Mouse (Mus musculus): ENCODE measurements around the gene Selenon. TPM values are rescaled to one million over a fixed set of nuclear protein-coding genes. Genes with fewer than 3 reads are reported as not detected.

Selenon gene
- polyA plus RNA-seq, 1 experiment = 46.4 TPM

- H3K79me2 ChIP-seq (ENCODE audit: control insufficient read depth, insufficient read depth) = no peaks in the 10 kb centered on the region
- no peak for TF ChIP-seq MAX (IDR thresholded peaks at IDR 0.05)
- TF ChIP-seq CTCF (IDR thresholded peaks at IDR 0.05; ENCODE audit: control insufficient read depth, insufficient read depth, insufficient read length) = no peak
- no peak for TF ChIP-seq MYOD1 (IDR thresholded peaks at IDR 0.05; ENCODE audit: control insufficient read depth, insufficient read length, low read depth)
- no peak for TF ChIP-seq FOSL1 (IDR thresholded peaks at IDR 0.05; ENCODE audit: insufficient read depth, low read length, poor library complexity, severe bottlenecking)
- TF ChIP-seq USF1 (IDR thresholded peaks at IDR 0.05; ENCODE audit: low read depth) = no peak
- no peak for TF ChIP-seq CEBPB (IDR thresholded peaks at IDR 0.05; ENCODE audit: low read depth)
- TF ChIP-seq MYOG (IDR thresholded peaks at IDR 0.05; ENCODE audit: control insufficient read depth, extremely low read depth, insufficient read length) = no peak
- H3K36me3 ChIP-seq (ENCODE audit: control insufficient read depth, insufficient read depth) = no peaks in the 10 kb centered on the region
- no peak overlapping the region for H3K4me3 ChIP-seq (ENCODE audit: insufficient read depth, poor library complexity, severe bottlenecking)
- H3ac ChIP-seq (ENCODE audit: control insufficient read depth, insufficient read length, low read depth) = no peak overlapping the region
- no peaks in the 10 kb centered on the region for H3K27me3 ChIP-seq (ENCODE audit: control insufficient read depth, insufficient read depth, insufficient read length)
- no peaks in the 10 kb centered on the region for H3K79me3 ChIP-seq (ENCODE audit: low read depth)
Measured at GRCm38 (mm10) chr4:134594731-134595439, 42.9 kb upstream of the Selenon start.

GRCm38 (mm10) chr4:134592442-134592841, 40.5 kb upstream of the Selenon start:
- no peaks in the 10 kb centered on the region for H3K79me2 ChIP-seq (ENCODE audit: control insufficient read depth, insufficient read depth)
- H3ac ChIP-seq (ENCODE audit: control insufficient read depth, insufficient read length, low read depth) = no peak overlapping the region
- no peaks in the 10 kb centered on the region for H3K36me3 ChIP-seq (ENCODE audit: control insufficient read depth, insufficient read depth)
- no peak overlapping the region for H3K4me3 ChIP-seq (ENCODE audit: insufficient read depth, poor library complexity, severe bottlenecking)
- H3K27me3 ChIP-seq (ENCODE audit: control insufficient read depth, insufficient read depth, insufficient read length) = no peaks in the 10 kb centered on the region
- no peaks in the 10 kb centered on the region for H3K79me3 ChIP-seq (ENCODE audit: low read depth)
- no peak for TF ChIP-seq FOSL1 (IDR thresholded peaks at IDR 0.05; ENCODE audit: insufficient read depth, low read length, poor library complexity, severe bottlenecking)
- TF ChIP-seq USF1 (IDR thresholded peaks at IDR 0.05; ENCODE audit: low read depth) = no peak
- no peak for TF ChIP-seq MYOG (IDR thresholded peaks at IDR 0.05; ENCODE audit: control insufficient read depth, extremely low read depth, insufficient read length)
- TF ChIP-seq MYOD1 (IDR thresholded peaks at IDR 0.05; ENCODE audit: control insufficient read depth, insufficient read length, low read depth) = no peak
- no peak for TF ChIP-seq CEBPB (IDR thresholded peaks at IDR 0.05; ENCODE audit: low read depth)
- no peak for TF ChIP-seq MAX (IDR thresholded peaks at IDR 0.05)
- no peak for TF ChIP-seq CTCF (IDR thresholded peaks at IDR 0.05; ENCODE audit: control insufficient read depth, insufficient read depth, insufficient read length)

DNA sequence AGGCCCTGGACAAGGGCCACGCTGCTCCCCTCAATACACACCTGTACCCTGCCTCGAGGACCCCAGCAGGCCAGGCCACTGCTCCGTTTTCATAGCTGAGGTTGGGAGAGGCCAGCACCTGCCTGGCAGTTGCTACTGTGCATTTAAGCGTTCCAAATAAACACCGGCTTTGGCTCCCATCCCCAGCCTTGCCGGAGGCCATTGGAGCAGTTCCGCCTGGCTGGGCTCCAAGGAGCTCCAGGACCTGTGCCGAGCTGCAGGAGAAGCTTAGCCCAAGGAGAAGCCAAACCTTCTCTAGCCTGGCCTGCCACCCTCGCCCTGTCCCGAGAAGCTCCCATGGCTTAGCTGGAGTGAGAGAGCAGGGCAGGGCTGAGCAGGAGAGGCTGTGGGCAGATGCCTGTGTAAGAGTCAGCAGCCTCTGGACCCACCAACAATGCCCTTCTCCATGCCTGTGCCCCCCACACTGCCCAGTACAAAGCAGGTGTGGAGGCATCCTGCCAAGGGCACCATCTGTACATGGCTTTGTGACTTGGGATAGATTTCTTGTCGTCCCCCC, 39.6 kb upstream of the Selenon start:
- H3K27me3 ChIP-seq (ENCODE audit: control insufficient read depth, insufficient read depth, insufficient read length) = no peaks in the 10 kb centered on the region
- H3K79me3 ChIP-seq (ENCODE audit: low read depth) = no peaks in the 10 kb centered on the region
- H3K36me3 ChIP-seq (ENCODE audit: control insufficient read depth, insufficient read depth) = no peaks in the 10 kb centered on the region
- no peak overlapping the region for H3ac ChIP-seq (ENCODE audit: control insufficient read depth, insufficient read length, low read depth)
- H3K79me2 ChIP-seq (ENCODE audit: control insufficient read depth, insufficient read depth) = no peaks in the 10 kb centered on the region
- no peak overlapping the region for H3K4me3 ChIP-seq (ENCODE audit: insufficient read depth, poor library complexity, severe bottlenecking)
- TF ChIP-seq FOSL1 (IDR thresholded peaks at IDR 0.05; ENCODE audit: insufficient read depth, low read length, poor library complexity, severe bottlenecking) (no peak), MYOG (IDR thresholded peaks at IDR 0.05; ENCODE audit: control insufficient read depth, extremely low read depth, insufficient read length) (no peak), MAX (IDR thresholded peaks at IDR 0.05) (no peak), CTCF (IDR thresholded peaks at IDR 0.05; ENCODE audit: control insufficient read depth, insufficient read depth, insufficient read length) (no peak), MYOD1 (IDR thresholded peaks at IDR 0.05; ENCODE audit: control insufficient read depth, insufficient read length, low read depth) (no peak), USF1 (IDR thresholded peaks at IDR 0.05; ENCODE audit: low read depth) (no peak)

DNA sequence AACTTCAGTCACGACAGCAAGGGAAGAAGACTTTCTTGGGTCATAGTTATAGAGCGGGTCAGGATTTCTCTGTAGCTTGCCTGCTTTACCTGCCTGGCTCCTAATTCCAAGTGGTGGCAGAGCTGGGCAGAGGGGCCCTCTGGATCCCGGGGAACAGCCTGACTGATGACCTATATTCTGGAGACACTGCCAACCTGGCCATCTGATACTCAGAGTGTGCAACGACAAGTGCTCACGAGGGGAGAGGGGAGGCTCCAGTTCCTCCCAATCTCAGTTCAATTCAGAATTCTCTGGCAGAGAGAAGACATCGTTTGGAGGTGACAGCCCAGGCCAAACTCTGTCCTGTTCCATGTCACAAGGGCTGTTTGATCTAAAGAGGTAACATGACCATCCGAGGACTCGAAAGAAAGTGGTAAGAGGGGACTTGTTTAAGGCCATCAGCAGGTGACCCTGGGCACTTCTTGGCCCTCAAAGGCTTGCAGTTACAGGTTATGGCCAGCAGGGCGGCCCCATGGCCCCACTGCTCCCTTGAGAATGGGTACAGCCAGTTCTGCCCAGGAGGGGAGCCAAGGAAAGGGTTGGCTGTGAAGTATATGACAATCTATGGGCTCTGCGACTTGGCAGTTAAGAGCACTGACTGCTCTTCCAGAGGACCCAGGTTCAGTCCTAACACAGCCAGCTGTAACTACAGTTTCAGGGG, 38.4 kb upstream of the Selenon start:
- Histone ChIP-seq H3K36me3 (ENCODE audit: control insufficient read depth, insufficient read depth) (no peaks in the 10 kb centered on the region), H3K4me3 (ENCODE audit: insufficient read depth, poor library complexity, severe bottlenecking) (no peak overlapping the region), H3K79me3 (ENCODE audit: low read depth) (no peaks in the 10 kb centered on the region), H3K79me2 (ENCODE audit: control insufficient read depth, insufficient read depth) (no peaks in the 10 kb centered on the region), H3ac (ENCODE audit: control insufficient read depth, insufficient read length, low read depth) (no peak overlapping the region), H3K27me3 (ENCODE audit: control insufficient read depth, insufficient read depth, insufficient read length) (no peaks in the 10 kb centered on the region)
- no peak for TF ChIP-seq USF1 (IDR thresholded peaks at IDR 0.05; ENCODE audit: low read depth)
- TF ChIP-seq MYOD1 (IDR thresholded peaks at IDR 0.05; ENCODE audit: control insufficient read depth, insufficient read length, low read depth) = no peak
- no peak for TF ChIP-seq MAX (IDR thresholded peaks at IDR 0.05)
- TF ChIP-seq MYOG (IDR thresholded peaks at IDR 0.05; ENCODE audit: control insufficient read depth, extremely low read depth, insufficient read length) = no peak
- no peak for TF ChIP-seq CTCF (IDR thresholded peaks at IDR 0.05; ENCODE audit: control insufficient read depth, insufficient read depth, insufficient read length)
- TF ChIP-seq FOSL1 (IDR thresholded peaks at IDR 0.05; ENCODE audit: insufficient read depth, low read length, poor library complexity, severe bottlenecking) = no peak
- no peak for TF ChIP-seq CEBPB (IDR thresholded peaks at IDR 0.05; ENCODE audit: low read depth)

- Histone ChIP-seq H3K79me3 (ENCODE audit: low read depth) (no peaks in the 10 kb centered on the region), H3K27me3 (ENCODE audit: control insufficient read depth, insufficient read depth, insufficient read length) (no peaks in the 10 kb centered on the region), H3K36me3 (ENCODE audit: control insufficient read depth, insufficient read depth) (no peaks in the 10 kb centered on the region), H3ac (ENCODE audit: control insufficient read depth, insufficient read length, low read depth) (no peak overlapping the region), H3K79me2 (ENCODE audit: control insufficient read depth, insufficient read depth) (no peaks in the 10 kb centered on the region), H3K4me3 (ENCODE audit: insufficient read depth, poor library complexity, severe bottlenecking) (no peak overlapping the region)
- TF ChIP-seq USF1 (IDR thresholded peaks at IDR 0.05; ENCODE audit: low read depth) (no peak), CEBPB (IDR thresholded peaks at IDR 0.05; ENCODE audit: low read depth) (no peak), MYOD1 (IDR thresholded peaks at IDR 0.05; ENCODE audit: control insufficient read depth, insufficient read length, low read depth) (no peak), CTCF (IDR thresholded peaks at IDR 0.05; ENCODE audit: control insufficient read depth, insufficient read depth, insufficient read length) (no peak), MAX (IDR thresholded peaks at IDR 0.05) (no peak), FOSL1 (IDR thresholded peaks at IDR 0.05; ENCODE audit: insufficient read depth, low read length, poor library complexity, severe bottlenecking) (no peak), MYOG (IDR thresholded peaks at IDR 0.05; ENCODE audit: control insufficient read depth, extremely low read depth, insufficient read length) (no peak)
Measured at GRCm38 (mm10) chr4:134589786-134590185, 37.8 kb upstream of the Selenon start.

Data from C2C12 (cell line).